Mouse (Mus musculus): ENCODE data around the gene Dab1. TPM values are rescaled to one million over a fixed set of nuclear protein-coding genes. Genes with fewer than 3 reads are reported as not detected.
A peak's percentile ranks its signal among the peaks of the same experiment; 100 is the strongest.

The Dab1 gene
- polyA plus RNA-seq, 1 experiment from 2014 or later: 1.2 TPM

- WGBS: 85% methylated on average over 2 of the region's 2 CpGs
- Histone ChIP-seq H3K4me1 (replicated peaks) (no peaks in the 10 kb centered on the region), H3K9me3 (replicated peaks) (no peaks in the 10 kb centered on the region), H3K9ac (no peak overlapping the region), H3K4me3 (no peak overlapping the region), H3K36me3 (no peaks in the 10 kb centered on the region), H3K27ac (no peak overlapping the region), H3K4me2 (no peak overlapping the region), H3K27me3 (no peaks in the 10 kb centered on the region)
- no peak for ATAC-seq (replicated peaks; ENCODE audit: insufficient number of reproducible peaks, insufficient read depth, low FRiP score, low read depth)
Measured at GRCm38 (mm10) chr4:104338382-104338781, 719.2 kb downstream of the Dab1 start.

- no peak overlapping the region for H3K4me2 ChIP-seq
- no peak overlapping the region for H3K9ac ChIP-seq
- WGBS: 63% methylated on average over 1 of the region's 1 CpGs
- ATAC-seq (replicated peaks; ENCODE audit: insufficient number of reproducible peaks, insufficient read depth, low FRiP score, low read depth): no peak
- H3K9me3 ChIP-seq (replicated peaks): no peaks in the 10 kb centered on the region
- H3K27ac ChIP-seq: no peak overlapping the region
- H3K36me3 ChIP-seq: no peaks in the 10 kb centered on the region
- H3K4me3 ChIP-seq: no peak overlapping the region
- no peaks in the 10 kb centered on the region for H3K4me1 ChIP-seq (replicated peaks)
- peaks cover 26% of the 10 kb centered on the region for H3K27me3 ChIP-seq
Measured at GRCm38 (mm10) chr4:104361345-104361744, 742.2 kb downstream of the Dab1 start.

- Histone ChIP-seq H3K27ac (no peak overlapping the region), H3K4me1 (replicated peaks) (peaks cover 14% of the 10 kb centered on the region), H3K4me2 (peak overlapping the region; percentile 98), H3K9ac (0 out of 2 replicates have a peak overlapping the region, but pooled peaks have one; percentile 28), H3K9me3 (replicated peaks) (no peaks in the 10 kb centered on the region), H3K4me3 (peak overlapping the region; percentile 69), H3K36me3 (no peaks in the 10 kb centered on the region), H3K27me3 (peaks cover 77% of the 10 kb centered on the region)
- WGBS: 12% methylated on average over 8 of the region's 8 CpGs
- ATAC-seq (replicated peaks; ENCODE audit: insufficient number of reproducible peaks, insufficient read depth, low FRiP score, low read depth): no peak
Measured at GRCm38 (mm10) chr4:104366491-104366890, 747.3 kb downstream of the Dab1 start.

- no peaks in the 10 kb centered on the region for H3K9me3 ChIP-seq (replicated peaks)
- peak; percentile 75 for ATAC-seq (replicated peaks; ENCODE audit: insufficient number of reproducible peaks, insufficient read depth, low FRiP score, low read depth)
- under 1% methylated on average over 83 of the region's 94 CpGs for WGBS
- peaks cover 14% of the 10 kb centered on the region for H3K4me1 ChIP-seq (replicated peaks)
- no peaks in the 10 kb centered on the region for H3K36me3 ChIP-seq
- H3K27ac ChIP-seq: no peak overlapping the region
- H3K4me3 ChIP-seq: peak overlapping the region; percentile 69
- H3K27me3 ChIP-seq: peaks cover 79% of the 10 kb centered on the region
- H3K4me2 ChIP-seq: peak overlapping the region; percentile 98
- H3K9ac ChIP-seq: peak overlapping the region; percentile 28
Measured at GRCm38 (mm10) chr4:104366894-104367740, 748.0 kb downstream of the Dab1 start.

GRCm38 (mm10) chr4:104367741-104368411, 748.7 kb downstream of the Dab1 start:
- peaks cover 14% of the 10 kb centered on the region for H3K4me1 ChIP-seq (replicated peaks)
- H3K27ac ChIP-seq: no peak overlapping the region
- peak overlapping the region; percentile 69 for H3K4me3 ChIP-seq
- WGBS: under 1% methylated on average over 42 of the region's 48 CpGs
- peak overlapping the region; percentile 98 for H3K4me2 ChIP-seq
- peak overlapping the region; percentile 28 for H3K9ac ChIP-seq
- ATAC-seq (replicated peaks; ENCODE audit: insufficient number of reproducible peaks, insufficient read depth, low FRiP score, low read depth): 0 out of 2 replicates have a peak, but pooled peaks have one; percentile 6
- H3K9me3 ChIP-seq (replicated peaks): no peaks in the 10 kb centered on the region
- peaks cover 79% of the 10 kb centered on the region for H3K27me3 ChIP-seq
- H3K36me3 ChIP-seq: no peaks in the 10 kb centered on the region

GRCm38 (mm10) chr4:104368561-104369021, 749.4 kb downstream of the Dab1 start:
- under 1% methylated on average over 20 of the region's 20 CpGs for WGBS
- ATAC-seq (replicated peaks; ENCODE audit: insufficient number of reproducible peaks, insufficient read depth, low FRiP score, low read depth): no peak
- H3K27ac ChIP-seq: no peak overlapping the region
- peaks cover 80% of the 10 kb centered on the region for H3K27me3 ChIP-seq
- peak overlapping the region; percentile 98 for H3K4me2 ChIP-seq
- H3K4me1 ChIP-seq (replicated peaks): peaks cover 14% of the 10 kb centered on the region
- no peaks in the 10 kb centered on the region for H3K36me3 ChIP-seq
- H3K4me3 ChIP-seq: peak overlapping the region; percentile 69
- no peaks in the 10 kb centered on the region for H3K9me3 ChIP-seq (replicated peaks)
- no peak overlapping the region for H3K9ac ChIP-seq

- no peaks in the 10 kb centered on the region for H3K36me3 ChIP-seq
- peak overlapping the region; percentile 98 for H3K4me2 ChIP-seq
- H3K9ac ChIP-seq: no peak overlapping the region
- H3K27ac ChIP-seq: no peak overlapping the region
- WGBS: 8% methylated on average over 7 of the region's 7 CpGs
- H3K4me3 ChIP-seq: peak overlapping the region; percentile 69
- H3K9me3 ChIP-seq (replicated peaks): no peaks in the 10 kb centered on the region
- ATAC-seq (replicated peaks; ENCODE audit: insufficient number of reproducible peaks, insufficient read depth, low FRiP score, low read depth): no peak
- H3K27me3 ChIP-seq: peaks cover 79% of the 10 kb centered on the region
- peaks cover 14% of the 10 kb centered on the region for H3K4me1 ChIP-seq (replicated peaks)
Measured at GRCm38 (mm10) chr4:104369091-104369490, 749.9 kb downstream of the Dab1 start.

- no peak overlapping the region for H3K9ac ChIP-seq
- H3K27me3 ChIP-seq: peaks cover 59% of the 10 kb centered on the region
- H3K27ac ChIP-seq: no peak overlapping the region
- H3K4me1 ChIP-seq (replicated peaks): peaks cover 14% of the 10 kb centered on the region
- H3K9me3 ChIP-seq (replicated peaks): no peaks in the 10 kb centered on the region
- no peaks in the 10 kb centered on the region for H3K36me3 ChIP-seq
- ATAC-seq (replicated peaks; ENCODE audit: insufficient number of reproducible peaks, insufficient read depth, low FRiP score, low read depth): no peak
- WGBS: 77% methylated on average over 8 of the region's 8 CpGs
- no peak overlapping the region for H3K4me2 ChIP-seq
- H3K4me3 ChIP-seq: no peak overlapping the region
Measured at GRCm38 (mm10) chr4:104371136-104371535, 752.0 kb downstream of the Dab1 start.

- H3K4me2 ChIP-seq: no peak overlapping the region
- H3K9me3 ChIP-seq (replicated peaks): no peaks in the 10 kb centered on the region
- H3K4me3 ChIP-seq: no peak overlapping the region
- H3K4me1 ChIP-seq (replicated peaks): no peaks in the 10 kb centered on the region
- H3K36me3 ChIP-seq: no peaks in the 10 kb centered on the region
- H3K9ac ChIP-seq: no peak overlapping the region
- H3K27me3 ChIP-seq: peaks cover 29% of the 10 kb centered on the region
- 61% methylated on average over 1 of the region's 1 CpGs for WGBS
- H3K27ac ChIP-seq: no peak overlapping the region
- ATAC-seq (replicated peaks; ENCODE audit: insufficient number of reproducible peaks, insufficient read depth, low FRiP score, low read depth): no peak
Measured at GRCm38 (mm10) chr4:104374191-104374590, 755.0 kb downstream of the Dab1 start.

- Histone ChIP-seq H3K27ac (no peak overlapping the region), H3K9ac (no peak overlapping the region), H3K36me3 (no peaks in the 10 kb centered on the region), H3K4me1 (replicated peaks) (no peaks in the 10 kb centered on the region), H3K27me3 (no peaks in the 10 kb centered on the region), H3K4me3 (no peak overlapping the region), H3K4me2 (no peak overlapping the region), H3K9me3 (replicated peaks) (no peaks in the 10 kb centered on the region)
- no peak for ATAC-seq (replicated peaks; ENCODE audit: insufficient number of reproducible peaks, insufficient read depth, low FRiP score, low read depth)
- WGBS: 73% methylated on average over 7 of the region's 7 CpGs
Measured at GRCm38 (mm10) chr4:104384704-104385103, 765.5 kb downstream of the Dab1 start.

GRCm38 (mm10) chr4:104385272-104385671, 766.1 kb downstream of the Dab1 start:
- no peaks in the 10 kb centered on the region for H3K4me1 ChIP-seq (replicated peaks)
- no peak overlapping the region for H3K9ac ChIP-seq
- WGBS: 56% methylated on average over 5 of the region's 5 CpGs
- H3K27me3 ChIP-seq: no peaks in the 10 kb centered on the region
- ATAC-seq (replicated peaks; ENCODE audit: insufficient number of reproducible peaks, insufficient read depth, low FRiP score, low read depth): no peak
- H3K36me3 ChIP-seq: no peaks in the 10 kb centered on the region
- H3K4me2 ChIP-seq: no peak overlapping the region
- no peak overlapping the region for H3K4me3 ChIP-seq
- H3K27ac ChIP-seq: no peak overlapping the region
- H3K9me3 ChIP-seq (replicated peaks): no peaks in the 10 kb centered on the region

All from heart, embryonic 15.5 days (tissue).